In the genomic region with DNA sequence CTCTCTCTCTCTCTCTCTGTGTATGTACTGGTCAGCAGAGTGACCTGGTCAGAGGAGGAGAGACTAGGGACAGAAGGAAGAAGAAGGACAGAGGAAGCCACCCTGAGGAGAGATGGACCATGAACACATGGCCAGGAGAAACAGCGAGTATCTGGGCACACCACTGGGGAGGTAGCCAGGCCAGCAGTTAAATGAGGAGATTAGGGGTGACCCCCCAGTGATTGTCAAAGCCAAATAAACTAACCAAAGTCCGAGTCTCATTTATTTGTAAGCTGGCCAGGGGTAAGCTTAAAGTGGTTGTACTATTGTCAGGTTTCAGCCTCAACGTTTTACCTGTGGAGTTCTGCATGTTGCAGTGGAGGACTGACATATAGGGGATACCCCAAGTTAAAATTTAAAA, we compare ENCODE assay signal across 16 mouse cellular contexts. TPM values are rescaled to one million over a fixed set of nuclear protein-coding genes. Genes with fewer than 3 reads are reported as not detected.
"Had no signal": no experiment of that assay in that cellular context is flagged by ENCODE, and none has a peak within 500 bp of the region (broad histone marks: within the 10 kb centered on the region; RNA-seq: fewer than 3 reads in every experiment).

No protein-coding gene starts in this region.

- H3K27me3 ChIP-seq: neural tube, embryonic 15.5 days; stomach, embryonic 15.5 days had no signal

- H3K9me3 ChIP-seq: neural tube, embryonic 15.5 days; stomach, embryonic 15.5 days had no signal

- H3K4me3 ChIP-seq: neural tube, embryonic 15.5 days; stomach, embryonic 15.5 days had no signal

- H3K9ac ChIP-seq: neural tube, embryonic 15.5 days; stomach, embryonic 15.5 days had no signal

- H3K27ac ChIP-seq: neural tube, embryonic 15.5 days; stomach, embryonic 15.5 days; stomach, postnatal 0 days had no signal

- H3K4me2 ChIP-seq: neural tube, embryonic 15.5 days; stomach, embryonic 15.5 days had no signal

- H3K36me3 ChIP-seq: neural tube, embryonic 15.5 days; stomach, embryonic 15.5 days had no signal

- DNase-seq: retina, postnatal 1 day; right cerebral cortex, adult 18-20 months; right cerebral cortex, postnatal 14 days; right cerebral cortex, postnatal 25 days; right cerebral cortex, postnatal 4 days; spleen, adult 18-20 months; thymus, adult 18-20 months; thymus, adult 2 months; thymus, postnatal 14 days; thymus, postnatal 25 days; thymus, postnatal 36 days; thymus, postnatal 4 days had no signal

RNA-seq across cellular contexts. Expression of gene Arg1, which starts 3.0 kb away (rescaled TPM):
- polyA plus RNA-seq: spleen, adult 2 months had no signal
